Mouse (Mus musculus): ENCODE data around the gene Rab8b.
A peak's percentile ranks its signal among the peaks of the same experiment; 100 is the strongest.

Gene Rab8b

GRCm38 (mm10) chr9:66919382-66919971, at the start of gene Rab8b:
Gene Rab8b, minus strand, starts transcription at chr9:66919687.
- DNase-seq (ENCODE audit: low read depth, low spot score): peak; percentile 95

- no peak for DNase-seq (ENCODE audit: low read depth, low spot score)
Measured at GRCm38 (mm10) chr9:66967492-66967891, 48.0 kb upstream of the Rab8b start.

GRCm38 (mm10) chr9:66961478-66961877, 42.0 kb upstream of the Rab8b start:
- DNase-seq (ENCODE audit: low read depth, low spot score): no peak

GRCm38 (mm10) chr9:66957451-66957850, 38.0 kb upstream of the Rab8b start:
- DNase-seq (ENCODE audit: low read depth, low spot score): no peak

DNA sequence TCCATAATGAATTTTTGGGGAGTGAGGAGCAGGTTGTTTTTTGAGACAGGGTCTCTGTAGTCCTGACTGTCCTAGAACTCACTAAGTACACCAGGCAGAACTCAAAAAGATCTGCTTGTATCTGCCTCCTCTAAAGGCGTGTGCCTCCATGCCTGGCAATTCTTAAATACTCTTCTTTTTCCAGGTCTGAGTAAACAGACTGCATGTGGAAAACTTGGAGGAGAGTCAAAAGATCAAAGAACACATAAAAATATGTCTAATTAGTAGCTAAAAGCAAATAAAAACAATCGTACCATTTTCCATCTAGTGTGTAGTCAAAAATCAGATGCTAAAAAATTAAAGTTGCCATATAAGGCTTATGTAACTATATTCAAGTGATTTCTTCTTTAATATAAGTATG, 33.4 kb upstream of the Rab8b start:
- no peak for DNase-seq (ENCODE audit: low read depth, low spot score)

GRCm38 (mm10) chr9:66952321-66952720, 32.8 kb upstream of the Rab8b start:
- no peak for DNase-seq (ENCODE audit: low read depth, low spot score)

- DNase-seq (ENCODE audit: low read depth, low spot score): no peak
Measured at GRCm38 (mm10) chr9:66948536-66948935, 29.0 kb upstream of the Rab8b start.

DNA sequence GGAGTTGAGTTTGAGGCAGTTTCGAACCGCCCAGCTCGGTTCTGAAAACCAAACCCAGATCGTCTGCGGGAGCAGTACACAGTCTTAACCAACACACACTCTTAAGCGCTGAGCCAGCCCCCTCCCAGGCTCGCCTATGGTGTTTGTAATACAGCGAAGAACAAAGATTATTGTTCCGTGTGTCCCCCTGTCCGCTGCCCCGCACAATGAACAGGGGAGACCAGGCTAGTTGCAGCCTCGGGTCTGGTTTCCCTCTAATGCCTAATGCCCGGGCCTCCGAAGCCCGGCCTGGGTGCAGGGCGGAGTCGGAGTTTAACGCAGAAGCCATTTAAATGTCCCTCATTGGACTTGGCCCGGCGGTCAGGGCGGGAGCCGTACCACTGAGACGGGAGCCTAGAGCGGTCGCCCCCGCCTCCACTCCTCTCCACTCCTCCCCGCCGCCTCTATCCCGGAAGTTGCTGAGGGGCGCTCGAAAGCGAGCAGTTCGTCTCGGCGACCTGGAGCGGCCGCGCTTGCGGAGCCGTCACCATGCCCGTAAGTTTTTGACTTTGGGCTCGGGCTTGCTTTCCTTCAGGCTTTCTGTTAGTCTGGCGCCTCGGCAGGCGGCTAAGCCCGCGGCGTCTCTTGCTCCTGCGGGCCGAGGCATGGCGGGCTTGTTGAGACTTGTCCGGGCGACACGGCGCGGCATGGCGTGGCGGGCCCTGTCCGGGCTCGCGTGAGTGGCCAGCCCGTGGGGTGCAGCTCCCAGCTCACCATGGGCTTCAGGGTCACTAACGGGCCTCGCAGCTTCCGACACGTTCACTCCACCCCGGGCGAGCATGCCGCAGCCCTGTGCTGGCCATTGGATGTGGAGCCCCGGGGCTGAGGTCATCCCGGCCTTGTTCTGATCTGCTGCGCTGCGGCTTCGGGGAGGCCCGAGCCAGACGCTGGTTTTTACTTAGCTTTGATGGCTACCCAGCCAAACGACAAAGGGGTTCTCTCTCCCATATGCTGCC, 26.5 kb upstream of the Rab8b start, which contains the start of gene Rps27l:
Rps27l (plus strand) TSS at position 440 of the 995 bp plus-strand sequence.
- peak; percentile 82 for DNase-seq (ENCODE audit: low read depth, low spot score)

- DNase-seq (ENCODE audit: low read depth, low spot score): no peak
Measured at GRCm38 (mm10) chr9:66945161-66945560, 25.7 kb upstream of the Rab8b start.

DNA sequence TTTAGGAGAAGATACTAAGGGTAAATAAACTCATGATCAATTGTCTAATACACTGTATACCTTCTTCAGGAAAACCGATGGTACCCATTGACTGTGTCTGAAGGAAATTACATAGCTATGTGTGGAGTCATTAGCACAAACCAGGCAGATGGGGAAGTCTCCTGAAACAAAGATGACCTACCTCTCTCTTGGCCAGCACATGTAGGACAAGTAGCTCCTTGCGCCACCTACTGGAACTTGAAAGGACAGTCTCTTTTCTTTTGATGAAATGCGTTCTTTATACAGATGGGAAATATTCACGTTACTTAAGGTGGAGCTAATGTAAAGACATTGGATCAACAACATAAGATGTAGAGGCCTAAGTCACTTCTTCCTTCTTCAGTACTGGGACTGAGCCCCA, 19.3 kb upstream of the Rab8b start:
- DNase-seq (ENCODE audit: low read depth, low spot score): peak; percentile 37

DNA sequence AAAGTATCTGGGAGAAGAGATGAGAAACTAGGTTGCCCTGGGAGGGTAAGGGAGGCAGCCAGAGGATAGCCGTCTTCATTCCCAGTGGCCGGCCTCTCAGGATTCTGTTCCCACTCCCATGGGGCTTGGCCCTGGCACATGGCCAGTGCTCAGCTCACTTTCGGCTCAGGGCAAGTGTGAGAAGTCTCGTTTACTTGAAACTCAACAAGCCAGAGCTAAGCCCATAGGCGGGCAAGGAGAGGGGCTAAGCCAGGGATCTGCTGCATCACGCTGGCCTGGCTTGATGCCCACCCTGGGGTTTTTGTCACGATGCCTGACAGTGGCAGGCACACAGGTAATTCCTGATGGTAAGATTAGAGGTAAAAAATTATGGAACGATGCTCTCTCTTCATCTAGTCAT, 18.0 kb upstream of the Rab8b start:
- DNase-seq (ENCODE audit: low read depth, low spot score): no peak

- peak; percentile 55 for DNase-seq (ENCODE audit: low read depth, low spot score)
Measured at GRCm38 (mm10) chr9:66933869-66934808, 14.7 kb upstream of the Rab8b start.

- DNase-seq (ENCODE audit: low read depth, low spot score): no peak
Measured at GRCm38 (mm10) chr9:66930351-66930750, 10.9 kb upstream of the Rab8b start.

GRCm38 (mm10) chr9:66927696-66928402, 8.4 kb upstream of the Rab8b start:
- DNase-seq (ENCODE audit: low read depth, low spot score): peak; percentile 55

DNA sequence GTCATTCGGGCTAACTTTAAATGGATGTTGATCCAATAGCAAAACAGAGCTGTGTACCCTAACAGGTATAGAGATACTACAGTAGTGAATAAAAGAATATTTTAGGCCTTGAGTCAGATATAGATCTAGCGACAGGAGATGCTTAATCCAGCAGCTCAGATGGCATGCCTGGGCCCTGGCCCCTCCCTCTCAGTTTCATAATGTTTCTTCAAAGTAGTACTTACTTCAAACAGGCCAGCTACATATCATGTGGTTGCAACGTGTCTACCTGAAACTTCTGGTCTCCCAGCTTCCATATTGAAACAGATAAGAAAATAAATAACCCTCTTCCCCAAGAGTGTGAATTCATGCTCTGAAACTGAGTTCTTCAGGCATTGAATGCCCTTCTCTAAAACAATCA, 6.4 kb upstream of the Rab8b start:
- no peak for DNase-seq (ENCODE audit: low read depth, low spot score)

DNA sequence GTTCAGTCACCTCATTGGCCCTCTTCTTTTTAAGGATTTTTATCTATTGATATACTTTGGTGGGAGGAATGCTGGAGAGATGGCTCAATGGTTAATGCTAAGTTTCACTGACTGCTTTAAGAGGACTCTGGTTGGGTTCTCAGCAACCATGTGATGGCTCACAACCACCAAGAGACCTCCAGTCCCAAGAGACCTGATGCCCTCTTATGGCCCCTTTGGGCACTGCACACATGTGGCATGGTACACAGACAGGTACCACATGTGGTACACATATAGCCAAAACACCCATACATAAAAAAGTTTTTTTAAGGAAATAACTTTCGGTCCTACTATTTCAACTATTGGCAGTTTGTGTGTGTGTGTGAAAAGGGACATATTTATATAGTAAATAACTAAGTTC, 2.6 kb upstream of the Rab8b start:
- DNase-seq (ENCODE audit: low read depth, low spot score): no peak

DNA sequence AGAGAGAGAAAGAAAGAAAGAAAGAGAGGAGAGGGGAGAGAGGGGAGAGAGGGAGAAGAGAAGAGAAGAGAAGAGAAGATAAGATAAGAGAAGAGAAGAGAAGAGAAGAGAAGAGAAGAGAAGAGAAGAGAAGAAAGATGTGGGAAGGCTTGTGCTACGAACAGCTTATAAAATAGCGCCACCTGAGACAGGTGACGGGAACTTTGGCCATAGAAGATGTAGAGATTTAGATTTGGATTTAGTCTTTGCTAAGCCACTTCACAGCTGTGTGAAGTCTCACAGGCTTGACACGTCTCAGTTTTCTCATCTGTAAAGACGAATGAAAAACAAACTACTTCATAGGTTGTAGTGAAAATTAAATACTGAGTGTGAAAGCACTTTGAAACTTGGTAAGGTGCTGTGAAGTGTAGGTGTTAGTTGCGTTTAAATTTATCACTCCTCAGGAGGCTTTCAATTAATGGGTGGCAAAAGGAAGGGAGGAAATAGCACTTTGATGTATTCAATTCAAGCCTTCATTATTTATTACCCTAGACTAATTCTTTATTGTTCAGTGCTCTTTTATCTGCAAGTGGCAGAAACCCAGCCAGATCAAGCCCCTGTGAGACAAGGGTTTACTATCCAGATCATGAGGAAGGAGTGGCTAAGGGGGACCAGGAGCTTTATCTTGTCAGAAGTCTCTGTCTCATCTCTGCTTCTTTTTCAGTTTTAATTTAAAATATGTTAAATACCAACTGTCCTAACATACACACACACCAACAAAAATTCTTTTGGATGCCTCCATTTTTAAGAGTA, 1.2 kb upstream of the Rab8b start:
- no peak for DNase-seq (ENCODE audit: low read depth, low spot score)

- DNase-seq (ENCODE audit: low read depth, low spot score): no peak
Measured at GRCm38 (mm10) chr9:66919981-66920380, 494 bp upstream of the Rab8b start.

- DNase-seq (ENCODE audit: low read depth, low spot score): no peak
Measured at GRCm38 (mm10) chr9:66918672-66919330, 686 bp downstream of the Rab8b start.

DNA sequence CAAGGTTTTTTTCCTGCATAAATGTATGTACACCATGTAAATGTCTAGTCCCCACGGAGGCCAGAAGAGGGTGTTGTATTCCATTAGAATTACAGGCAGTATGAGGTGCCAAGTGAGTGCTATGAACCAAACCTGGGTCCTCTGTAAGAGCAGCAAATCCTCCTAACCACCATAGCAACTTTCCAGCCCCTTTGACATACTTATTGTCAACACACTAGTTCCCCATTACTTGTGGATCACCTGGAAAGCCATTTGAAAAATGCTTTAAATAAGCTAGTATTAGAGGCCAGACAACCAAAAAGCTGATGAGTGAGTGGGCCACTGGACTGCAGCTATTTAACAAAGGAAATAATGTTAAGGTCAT, 1.6 kb downstream of the Rab8b start:
- DNase-seq (ENCODE audit: low read depth, low spot score): no peak

Data from brain, embryonic 18.5 days (tissue).